15 mouse cellular contexts compared by ENCODE assay signal in genomic region chr3:157695128-157696075, GRCm38 (mm10).
A peak's percentile ranks its signal among the peaks of the same experiment; 100 is the strongest.
DNase-seq lines count a peak whose midpoint lies in the region; ATAC-seq lines count a peak whose summit lies in the region.
"Had no signal": no experiment of that assay in that cellular context is flagged by ENCODE, and none has a peak within 500 bp of the region (broad histone marks: within the 10 kb centered on the region; RNA-seq: fewer than 3 reads in every experiment).

No protein-coding gene starts in this region.

- no peak overlapping the region for H3K9ac ChIP-seq in limb, embryonic 11.5 days (ENCODE audit: low read length)
- no peak overlapping the region for H3K9ac ChIP-seq in hindbrain, embryonic 14.5 days
- H3K9ac ChIP-seq in kidney, embryonic 15.5 days, result no peak overlapping the region
- no peak overlapping the region for H3K9ac ChIP-seq in neural tube, embryonic 14.5 days (replicated peaks; ENCODE audit: low read depth, low read length)
- H3K9ac ChIP-seq: midbrain, embryonic 12.5 days had no signal

- 85% methylated on average over 19 of the region's 19 CpGs for WGBS in limb, embryonic 11.5 days
- WGBS in limb, embryonic 10.5 days, result 88% methylated on average over 19 of the region's 19 CpGs
- 73% methylated on average over 19 of the region's 19 CpGs for WGBS in hindbrain, embryonic 14.5 days
- WGBS in kidney, embryonic 15.5 days, result 59% methylated on average over 19 of the region's 19 CpGs
- 59% methylated on average over 19 of the region's 19 CpGs for WGBS in neural tube, embryonic 14.5 days

- H3K4me3 ChIP-seq in limb, embryonic 11.5 days (ENCODE audit: low read depth, low read length), result no peak overlapping the region
- H3K4me3 ChIP-seq in limb, embryonic 10.5 days, result no peak overlapping the region
- H3K4me3 ChIP-seq in hindbrain, embryonic 14.5 days (replicated peaks; ENCODE audit: low read length), result no peak overlapping the region
- no peak overlapping the region for H3K4me3 ChIP-seq in kidney, embryonic 15.5 days (replicated peaks)
- no peak overlapping the region for H3K4me3 ChIP-seq in neural tube, embryonic 14.5 days (ENCODE audit: low read depth, low read length)
- H3K4me3 ChIP-seq: midbrain, embryonic 12.5 days had no signal

- H3K36me3 ChIP-seq in limb, embryonic 11.5 days (ENCODE audit: control insufficient read depth, insufficient read depth, low read length), result no peaks in the 10 kb centered on the region
- no peaks in the 10 kb centered on the region for H3K36me3 ChIP-seq in limb, embryonic 10.5 days
- H3K36me3 ChIP-seq in hindbrain, embryonic 14.5 days (replicated peaks; ENCODE audit: control insufficient read depth, insufficient read depth), result no peaks in the 10 kb centered on the region
- no peaks in the 10 kb centered on the region for H3K36me3 ChIP-seq in kidney, embryonic 15.5 days
- no peaks in the 10 kb centered on the region for H3K36me3 ChIP-seq in neural tube, embryonic 14.5 days (ENCODE audit: control insufficient read depth, insufficient read depth, low read length)
- H3K36me3 ChIP-seq: midbrain, embryonic 12.5 days had no signal

- no peak overlapping the region for H3K4me2 ChIP-seq in limb, embryonic 11.5 days (ENCODE audit: low read depth, severe bottlenecking)
- no peak overlapping the region for H3K4me2 ChIP-seq in hindbrain, embryonic 14.5 days (replicated peaks)
- H3K4me2 ChIP-seq in kidney, embryonic 15.5 days, result no peak overlapping the region
- H3K4me2 ChIP-seq in neural tube, embryonic 14.5 days (ENCODE audit: low read depth, low read length), result no peak overlapping the region
- H3K4me2 ChIP-seq: midbrain, embryonic 12.5 days had no signal

- peak; percentile 17 for DNase-seq in limb, embryonic 11.5 days (ENCODE audit: low spot score)
- no peak for DNase-seq in limb, embryonic 10.5 days (ENCODE audit: low spot score)
- DNase-seq in hindbrain, embryonic 14.5 days (ENCODE audit: low spot score), result no peak
- no peak for DNase-seq in c-Kit-positive CD71-positive TER-119-positive erythroid progenitor cells, embryonic 14.5 days (ENCODE audit: low spot score)
- no peak for DNase-seq in Muller cell, postnatal 12 days (ENCODE audit: inconsistent ontology term)
- DNase-seq: cerebellum, adult 11-12 months; embryo, embryonic 11 days; heart, postnatal 10 days; lung, adult 2 months; thymus, postnatal 4 days had no signal

- no peaks in the 10 kb centered on the region for H3K27me3 ChIP-seq in limb, embryonic 11.5 days (ENCODE audit: control insufficient read depth, insufficient read depth, low read length)
- H3K27me3 ChIP-seq in limb, embryonic 10.5 days (ENCODE audit: low read depth, poor library complexity, severe bottlenecking), result no peaks in the 10 kb centered on the region
- H3K27me3 ChIP-seq in hindbrain, embryonic 14.5 days (ENCODE audit: control insufficient read depth, insufficient read depth, low read length), result no peaks in the 10 kb centered on the region
- no peaks in the 10 kb centered on the region for H3K27me3 ChIP-seq in kidney, embryonic 15.5 days
- no peaks in the 10 kb centered on the region for H3K27me3 ChIP-seq in neural tube, embryonic 14.5 days (ENCODE audit: control insufficient read depth, insufficient read depth, low read length)
- H3K27me3 ChIP-seq: midbrain, embryonic 12.5 days had no signal

- H3K27ac ChIP-seq in limb, embryonic 11.5 days (replicated peaks; ENCODE audit: low read depth, low read length), result no peak overlapping the region
- H3K27ac ChIP-seq in limb, embryonic 10.5 days, result no peak overlapping the region
- H3K27ac ChIP-seq in hindbrain, embryonic 14.5 days, result no peak overlapping the region
- H3K27ac ChIP-seq in kidney, embryonic 15.5 days, result no peak overlapping the region
- no peak overlapping the region for H3K27ac ChIP-seq in neural tube, embryonic 14.5 days (ENCODE audit: low read depth, low read length)
- H3K27ac ChIP-seq: midbrain, embryonic 12.5 days had no signal

- H3K9me3 ChIP-seq in limb, embryonic 11.5 days (ENCODE audit: control insufficient read depth, low read length), result no peaks in the 10 kb centered on the region
- H3K9me3 ChIP-seq in limb, embryonic 10.5 days (replicated peaks), result no peaks in the 10 kb centered on the region
- H3K9me3 ChIP-seq in hindbrain, embryonic 14.5 days (ENCODE audit: control insufficient read depth, low read length), result no peaks in the 10 kb centered on the region
- no peaks in the 10 kb centered on the region for H3K9me3 ChIP-seq in kidney, embryonic 15.5 days (replicated peaks)
- H3K9me3 ChIP-seq in neural tube, embryonic 14.5 days (ENCODE audit: control insufficient read depth, low read length), result no peaks in the 10 kb centered on the region
- H3K9me3 ChIP-seq: midbrain, embryonic 12.5 days had no signal

- no peak for ATAC-seq in limb, embryonic 11.5 days (ENCODE audit: insufficient number of reproducible peaks, low FRiP score, low TSS enrichment, low read depth)
- ATAC-seq in hindbrain, embryonic 14.5 days (ENCODE audit: low FRiP score), result peak; percentile 77
- ATAC-seq in kidney, embryonic 15.5 days (replicated peaks; ENCODE audit: low FRiP score), result peak; percentile 36; the same call in 1 of the 2 replicates
- ATAC-seq in neural tube, embryonic 14.5 days (ENCODE audit: low read depth), result peak; percentile 91
- ATAC-seq: CD4-positive, CD25-positive, alpha-beta regulatory T cell, adult 4 months; intestine, embryonic 16.5 days had no signal

- H3K4me1 ChIP-seq in limb, embryonic 11.5 days (ENCODE audit: control insufficient read depth, insufficient read depth, low read length), result no peaks in the 10 kb centered on the region
- no peaks in the 10 kb centered on the region for H3K4me1 ChIP-seq in limb, embryonic 10.5 days
- no peaks in the 10 kb centered on the region for H3K4me1 ChIP-seq in hindbrain, embryonic 14.5 days (replicated peaks; ENCODE audit: control insufficient read depth, insufficient read depth, low read length)
- no peaks in the 10 kb centered on the region for H3K4me1 ChIP-seq in kidney, embryonic 15.5 days
- no peaks in the 10 kb centered on the region for H3K4me1 ChIP-seq in neural tube, embryonic 14.5 days (ENCODE audit: control insufficient read depth, insufficient read depth, low read length)
- H3K4me1 ChIP-seq: midbrain, embryonic 12.5 days had no signal
